Mouse (Mus musculus): ENCODE measurements around the gene Ptpre. TPM values are rescaled to one million over a fixed set of nuclear protein-coding genes. Genes with fewer than 3 reads are reported as not detected.
"Not testable (repeated sequence)": the region's sequence is repeated elsewhere in the genome, so short reads cannot be mapped to it uniquely, and the experiment has no call there.

Gene Ptpre
- total RNA-seq, 2 experiments from 2014 or later: 3.0 to 3.2 TPM

DNA sequence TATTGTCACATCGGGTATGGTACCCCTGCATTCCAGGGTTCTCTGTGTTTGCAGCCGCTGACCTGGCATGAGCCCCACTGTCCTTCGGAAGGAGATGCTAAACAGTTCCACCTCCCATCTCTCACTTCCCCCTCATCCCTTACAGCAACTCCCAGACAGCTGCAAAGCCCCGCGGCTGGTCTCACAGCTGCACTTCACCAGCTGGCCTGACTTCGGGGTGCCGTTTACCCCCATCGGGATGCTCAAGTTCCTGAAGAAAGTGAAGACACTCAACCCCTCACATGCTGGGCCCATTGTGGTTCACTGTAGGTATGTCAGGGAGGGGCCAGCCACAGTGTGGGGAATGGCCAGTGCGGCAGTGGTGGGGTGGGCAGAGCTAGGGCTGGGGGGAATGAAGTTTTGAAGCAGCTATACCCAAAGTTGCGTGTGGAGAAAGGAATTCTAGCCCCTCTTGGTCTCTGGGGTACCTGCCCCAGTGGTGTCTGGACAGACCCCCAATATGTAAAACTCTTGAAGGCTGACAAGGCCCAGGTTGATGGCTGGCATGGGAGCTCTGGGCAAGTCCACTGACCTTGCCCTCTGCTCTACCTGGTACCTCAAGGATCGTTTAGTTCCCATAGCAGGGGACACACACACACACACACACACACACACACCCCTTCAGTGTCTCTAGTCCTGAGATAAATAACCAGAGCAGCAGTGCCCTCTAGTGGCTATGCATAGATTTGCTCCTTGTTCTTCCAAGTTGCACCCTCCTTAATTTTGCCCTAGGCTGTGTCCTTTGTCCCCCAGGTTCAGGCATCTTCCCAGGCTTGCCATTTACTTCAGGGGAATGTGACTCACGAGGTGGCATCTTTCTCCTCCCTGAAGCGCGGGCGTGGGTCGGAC is 131.8 kb downstream of the Ptpre start:
- DNase-seq: peak; percentile 49 to 51
- intact Hi-C loops (cut with DNase I): loop anchor here (2.0 kb wide), 1 partner anchor 36 kb away; no protein-coding TSS in a partner anchor

DNA sequence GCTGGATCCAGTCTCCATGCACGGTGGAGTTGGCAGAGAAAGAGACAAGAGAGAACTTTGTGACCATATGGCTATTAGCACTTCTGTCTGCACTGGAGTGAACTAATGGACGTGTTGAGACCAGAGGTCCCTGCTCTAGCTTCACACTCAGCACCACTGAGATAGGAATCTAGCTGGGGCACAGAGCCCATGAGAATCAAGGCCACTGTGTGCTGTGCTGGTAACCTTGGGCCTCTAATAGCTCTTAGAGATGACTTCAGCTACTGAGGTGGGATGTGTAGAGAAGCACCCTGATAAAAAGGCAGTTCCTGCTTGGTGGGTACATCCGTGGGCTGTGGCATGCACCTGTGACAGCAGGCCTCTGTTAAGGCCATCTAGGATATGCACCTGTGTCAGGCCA is 136.3 kb downstream of the Ptpre start:
- DNase-seq: no peak
- intact Hi-C loops (cut with DNase I): no loop called here

DNA sequence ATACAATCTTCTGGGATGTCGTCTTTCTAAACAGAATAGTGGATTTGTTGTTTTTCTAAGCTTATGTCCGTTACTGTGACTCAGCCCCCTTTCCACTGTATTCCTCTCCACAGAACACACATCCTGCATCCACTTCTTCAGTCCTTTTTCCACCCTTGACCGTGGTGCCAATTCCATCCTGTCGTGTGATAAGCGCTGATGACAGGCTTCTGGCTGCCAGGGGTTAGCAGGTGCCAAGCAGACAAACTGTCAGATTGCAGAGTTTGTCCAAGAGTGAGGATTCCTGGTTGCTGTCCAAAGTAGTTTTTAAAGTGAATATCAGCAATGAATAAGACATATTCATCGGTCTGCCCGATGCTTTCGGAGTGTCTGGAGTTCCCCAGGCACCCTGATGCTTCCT is 139.4 kb downstream of the Ptpre start:
- peak; percentile 35 to 41 for DNase-seq
- intact Hi-C loops (cut with DNase I): no loop called here

DNA sequence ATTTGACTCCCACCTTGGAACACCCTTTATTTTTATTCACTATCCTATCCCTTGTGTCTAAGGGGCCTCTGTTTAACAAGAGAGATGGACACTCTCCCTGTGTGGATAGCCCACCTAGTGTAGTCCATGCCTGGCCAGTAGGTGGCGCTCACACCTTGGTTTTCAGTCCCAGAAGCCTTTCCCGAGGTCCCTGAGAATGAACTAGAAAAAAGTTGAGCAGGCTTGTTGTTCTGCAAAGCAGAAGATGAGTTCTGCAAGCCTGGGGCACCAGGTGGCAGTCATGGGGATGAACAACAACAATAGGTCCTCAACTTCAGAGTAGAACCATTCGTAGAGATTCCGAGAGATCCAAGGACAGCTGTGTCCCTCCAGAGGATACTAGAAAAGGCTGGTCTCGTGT is 143.1 kb downstream of the Ptpre start:
- DNase-seq: peak; percentile 44 to 67
- intact Hi-C loops (cut with DNase I): loop anchor here (5.0 kb wide), 1 partner anchor 57 kb away; no protein-coding TSS in a partner anchor

DNA sequence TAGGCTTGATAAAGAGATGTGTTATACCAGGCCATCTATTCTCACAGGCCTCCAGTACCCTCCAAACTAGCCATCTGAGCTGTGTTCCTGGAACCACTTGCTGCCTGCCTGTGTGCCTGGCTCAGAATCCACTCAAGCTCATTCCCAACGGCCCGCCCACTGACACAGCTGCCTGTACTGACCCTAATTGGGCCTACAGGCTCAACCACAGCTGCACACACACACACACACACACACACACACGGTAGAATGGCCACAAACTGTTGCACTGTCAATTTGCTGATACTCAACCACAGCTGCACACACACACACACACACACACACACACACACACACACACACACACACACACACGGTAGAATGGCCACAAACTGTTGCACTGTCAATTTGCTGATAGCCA is 146.8 kb downstream of the Ptpre start:
- not testable (repeated sequence) for DNase-seq
- intact Hi-C loops (cut with DNase I): loop anchor here (5.0 kb wide), 1 partner anchor 53 kb away; no protein-coding TSS in a partner anchor

DNA sequence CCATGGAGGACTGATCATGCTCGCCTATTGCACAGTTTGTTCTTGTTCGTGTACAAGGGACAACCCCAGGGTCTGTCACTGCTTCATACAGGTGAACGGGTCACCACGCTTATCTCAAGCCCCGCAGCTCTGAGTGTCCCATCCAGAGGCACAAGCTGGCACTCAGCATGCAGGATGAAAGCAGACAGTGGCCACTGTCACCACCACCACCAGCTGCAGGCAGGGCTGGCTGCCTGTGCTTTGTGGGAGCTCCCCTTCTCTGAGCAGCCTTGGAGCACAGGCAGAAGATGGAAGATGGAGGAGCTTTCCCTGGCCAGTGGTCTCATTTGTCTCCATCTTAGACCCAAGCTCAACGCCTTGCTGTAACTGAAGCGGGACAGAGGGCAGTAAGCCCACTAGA is 147.7 kb downstream of the Ptpre start:
- no peak for DNase-seq
- intact Hi-C loops (cut with DNase I): loop anchor here (5.0 kb wide), 1 partner anchor 52 kb away; no protein-coding TSS in a partner anchor

DNA sequence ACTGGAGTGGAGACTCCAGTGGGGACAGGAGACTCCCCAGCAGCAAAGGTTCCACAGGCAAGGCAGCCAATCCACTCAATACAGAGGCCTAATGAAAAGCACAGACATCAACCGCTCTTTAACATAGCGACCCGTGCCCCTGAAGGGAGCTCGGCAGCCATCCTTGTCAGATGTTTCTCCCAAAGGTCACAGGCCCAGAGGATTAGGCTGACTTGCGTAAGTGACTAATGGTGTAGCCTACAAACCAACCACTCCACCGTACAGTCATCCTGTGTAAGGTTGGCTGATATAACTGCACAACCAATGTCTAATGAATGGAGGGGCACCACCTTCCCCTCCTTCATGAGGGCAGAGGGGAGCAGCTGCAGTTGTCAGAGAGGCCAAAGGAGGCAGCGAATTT is 152.1 kb downstream of the Ptpre start:
- intact Hi-C loops (cut with DNase I): no loop called here
- no peak for DNase-seq

DNA sequence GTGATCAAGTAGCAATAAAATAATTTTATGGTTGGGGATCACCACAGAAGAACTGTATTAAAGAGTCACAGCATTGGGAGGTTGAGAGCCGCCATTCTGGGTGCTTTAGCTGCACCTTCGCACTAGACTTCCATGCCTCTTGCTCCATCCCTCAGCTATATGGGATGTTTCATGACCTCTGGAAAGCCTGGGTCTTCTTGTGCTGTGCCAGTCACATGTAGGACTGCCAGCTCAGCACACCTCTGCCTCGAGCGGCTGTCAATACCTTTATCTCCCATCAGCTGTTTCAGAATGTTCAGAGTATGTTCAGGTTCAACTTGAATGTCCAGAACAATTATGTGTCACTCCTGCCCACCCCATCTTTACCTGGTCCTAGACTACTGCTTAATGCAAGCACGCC is 154.7 kb downstream of the Ptpre start:
- intact Hi-C loops (cut with DNase I): no loop called here
- DNase-seq: no peak

DNA sequence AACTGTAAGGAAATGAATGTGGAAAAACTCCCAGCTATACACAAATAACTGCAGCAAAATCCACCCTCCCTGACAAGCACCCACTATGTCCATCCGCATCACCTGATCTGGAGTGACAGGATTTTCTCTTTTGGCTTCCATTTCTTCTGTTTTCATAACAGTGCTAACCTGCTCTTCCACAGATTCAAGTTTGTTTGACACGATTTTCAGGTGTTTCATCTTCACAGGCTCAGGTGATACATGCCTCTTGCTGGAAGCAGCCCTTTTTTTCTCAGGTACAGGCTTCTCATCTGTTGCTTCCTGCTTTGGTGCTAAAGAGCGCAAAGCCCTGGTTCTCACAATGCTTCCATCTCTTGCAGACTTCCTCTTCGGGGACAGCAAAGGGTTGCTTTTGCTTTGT is 156.8 kb downstream of the Ptpre start:
- intact Hi-C loops (cut with DNase I): no loop called here

DNA sequence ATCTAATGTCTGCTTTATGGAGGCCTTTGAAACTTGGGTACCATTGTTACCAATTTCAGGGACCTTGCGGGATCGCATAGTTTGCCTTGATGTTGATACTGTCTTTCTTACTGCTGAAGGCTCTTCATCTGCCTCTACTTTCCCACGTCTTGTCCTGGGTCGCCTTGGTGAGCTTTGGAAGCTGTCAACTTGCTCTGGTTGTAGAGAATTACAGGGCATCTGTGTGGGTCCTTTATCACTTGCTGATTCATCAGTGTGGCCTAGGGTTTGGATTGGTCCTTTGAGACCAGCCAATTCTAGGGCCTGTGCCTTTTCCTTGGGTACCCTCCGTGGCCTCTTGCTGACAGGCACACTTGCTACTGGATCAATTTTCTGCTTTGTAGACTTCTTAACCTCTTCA is 157.5 kb downstream of the Ptpre start:
- no peak for DNase-seq
- intact Hi-C loops (cut with DNase I): no loop called here

More for the DNA sequence above, 156.8 kb downstream of the Ptpre start:
- no peak for DNase-seq

DNA sequence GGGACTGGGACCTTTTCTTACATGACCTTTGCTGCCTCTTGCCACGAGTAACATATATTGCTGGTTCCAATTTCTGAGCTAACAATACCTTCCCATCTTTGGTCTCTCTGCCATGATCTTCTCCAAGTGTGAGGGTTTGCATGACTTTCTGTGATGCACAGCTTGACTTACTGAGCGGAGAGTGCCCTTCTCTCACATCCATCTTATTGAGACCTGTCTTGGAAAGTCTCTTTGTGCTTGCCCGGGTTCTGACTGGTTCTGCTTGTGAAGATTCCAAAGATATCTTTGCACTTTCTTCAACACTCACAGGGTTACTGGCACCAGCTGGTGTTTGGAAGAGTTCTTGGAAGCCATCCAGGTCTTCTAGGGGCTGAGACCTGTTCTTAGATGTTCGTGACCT is 158.8 kb downstream of the Ptpre start:
- DNase-seq: no peak
- intact Hi-C loops (cut with DNase I): no loop called here

DNA sequence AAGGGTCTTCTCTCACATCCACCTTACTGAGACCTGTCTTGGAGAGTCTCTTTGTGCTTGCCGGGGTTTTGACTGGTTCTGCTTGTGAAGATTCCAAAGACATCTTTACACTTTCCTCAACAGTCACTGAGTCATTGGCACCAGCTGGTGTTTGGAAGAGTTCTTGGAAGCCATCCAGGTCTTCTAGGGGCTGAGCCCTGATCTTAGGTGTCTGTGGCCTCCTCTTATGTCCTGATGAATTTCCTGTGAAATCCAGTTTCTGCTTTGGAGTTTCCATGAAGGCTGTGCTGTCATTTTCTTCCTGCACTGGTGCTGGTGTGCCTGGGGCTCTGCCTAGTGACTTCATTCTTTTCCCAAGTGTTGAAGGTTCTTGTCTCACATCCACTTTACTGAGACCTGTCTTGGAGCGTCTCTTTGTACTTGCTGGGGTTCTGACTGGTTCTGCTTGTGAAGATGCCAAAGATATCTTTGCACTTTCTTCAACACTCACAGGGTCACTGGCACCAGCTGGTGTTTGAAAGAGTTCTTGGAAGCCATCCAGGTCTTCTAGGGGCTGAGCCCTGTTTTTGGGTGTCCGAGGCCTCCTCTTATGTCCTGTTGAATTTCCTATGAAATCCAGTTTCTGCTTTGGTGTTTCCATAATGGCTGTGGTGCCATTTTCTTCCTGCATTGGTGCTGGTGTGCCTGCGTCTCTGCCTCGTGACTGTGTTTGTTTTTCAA is 159.9 kb downstream of the Ptpre start:
- DNase-seq; intact Hi-C loops (cut with DNase I): not testable (repeated sequence)

DNA sequence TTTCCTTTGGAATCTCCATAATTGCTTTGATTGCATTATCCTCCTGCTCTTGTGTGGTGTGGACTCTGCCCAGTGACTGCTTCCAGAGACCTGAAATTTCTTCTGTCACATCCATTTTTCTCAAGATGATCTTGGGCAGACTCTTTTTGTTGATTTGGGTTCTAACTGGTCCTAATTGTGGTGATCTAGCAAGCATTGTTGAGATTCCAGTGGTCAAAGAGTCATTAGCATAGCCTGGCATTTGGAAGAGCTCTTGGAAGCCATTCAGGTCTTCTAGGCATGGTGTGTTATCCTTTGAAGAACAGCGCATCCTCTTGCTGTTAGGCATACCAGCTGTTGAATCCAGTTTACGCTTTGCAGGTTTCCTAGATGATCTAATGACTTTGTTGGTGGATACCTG is 161.1 kb downstream of the Ptpre start:
- intact Hi-C loops (cut with DNase I): no loop called here
- DNase-seq: no peak

DNA sequence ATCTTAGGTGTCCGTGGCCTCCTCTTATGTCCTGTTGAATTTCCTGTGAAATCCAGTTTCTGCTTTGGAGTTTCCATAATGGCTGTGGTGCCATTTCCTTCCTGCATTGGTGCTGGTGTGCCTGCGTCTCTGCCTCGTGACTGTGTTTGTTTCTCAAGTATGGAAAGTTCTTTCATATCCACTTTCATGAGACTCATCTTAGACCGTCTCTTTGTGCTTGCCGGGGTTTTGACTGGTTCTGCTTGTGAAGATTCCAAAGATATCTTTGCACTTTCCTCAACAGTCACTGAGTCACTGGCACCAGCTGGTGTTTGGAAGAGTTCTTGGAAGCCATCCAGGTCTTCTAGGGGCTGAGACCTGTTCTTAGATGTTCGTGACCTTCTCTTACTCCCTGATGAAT is 162.1 kb downstream of the Ptpre start:
- intact Hi-C loops (cut with DNase I); DNase-seq: not testable (repeated sequence)

DNA sequence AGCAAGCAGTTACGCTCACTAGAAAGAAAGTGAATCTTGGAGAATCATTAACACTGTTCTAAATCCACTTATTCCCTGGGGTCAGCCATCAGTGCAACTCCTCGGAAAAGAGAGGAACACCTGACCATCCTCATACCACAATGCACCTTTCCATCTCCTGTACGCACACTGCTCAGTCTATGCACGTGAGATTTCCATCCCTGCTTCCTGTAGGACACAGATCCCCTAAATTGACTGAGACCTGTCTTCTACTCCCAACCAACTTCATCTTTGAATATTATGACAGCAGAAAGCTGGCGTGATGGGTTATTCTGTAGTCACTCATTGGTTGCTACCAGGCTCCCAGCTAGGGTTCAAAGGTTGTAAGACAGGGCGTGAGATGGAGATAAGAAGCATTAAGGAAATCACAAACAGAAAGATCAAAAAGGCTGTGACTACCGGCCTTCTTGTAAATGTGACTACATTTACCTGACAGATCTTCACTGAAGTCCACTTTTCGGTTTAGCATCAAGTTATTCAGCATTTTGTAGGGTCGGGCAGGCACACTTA is 166.4 kb downstream of the Ptpre start:
- DNase-seq: no peak
- intact Hi-C loops (cut with DNase I): no loop called here

DNA sequence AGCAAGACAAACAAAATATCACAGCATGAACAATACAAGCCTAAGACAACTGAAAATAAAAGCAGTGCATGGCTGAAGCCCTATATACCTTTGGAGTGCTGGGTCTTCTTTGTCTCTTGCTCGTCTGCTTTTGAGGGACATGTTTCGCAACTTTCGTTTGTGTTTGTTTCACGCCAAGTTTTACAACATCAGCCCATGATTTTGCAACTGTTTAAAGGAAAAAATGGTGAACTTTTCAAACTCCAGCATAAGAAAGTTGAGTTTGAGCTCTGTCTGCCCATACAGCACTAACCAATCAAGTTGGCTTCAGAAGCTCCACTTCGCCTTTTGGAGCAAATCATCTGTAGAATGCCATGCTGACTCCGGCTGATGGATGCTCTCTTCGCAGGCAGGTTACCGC is 167.0 kb downstream of the Ptpre start:
- intact Hi-C loops (cut with DNase I): no loop called here

DNA sequence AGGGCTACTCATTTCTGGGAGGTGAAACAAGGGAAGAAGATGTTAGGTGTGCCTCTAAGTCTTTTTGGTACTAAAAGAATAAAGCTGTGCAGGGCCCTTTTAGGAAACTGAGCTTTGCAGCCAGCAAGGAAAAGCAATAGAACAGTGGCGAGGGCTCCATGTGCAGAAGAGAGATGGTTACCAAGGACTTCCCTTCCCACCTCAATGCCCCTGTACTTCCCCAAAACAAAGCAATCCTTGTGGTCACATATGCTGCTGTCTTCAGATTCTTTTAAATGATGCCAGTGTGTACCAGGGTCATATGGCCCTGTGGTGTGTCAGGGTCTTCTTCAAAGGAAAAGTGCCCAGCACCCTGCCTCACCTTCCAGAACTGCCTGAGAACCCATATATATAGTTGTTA is 167.8 kb downstream of the Ptpre start:
- no peak for DNase-seq
- intact Hi-C loops (cut with DNase I): no loop called here

More for the DNA sequence above, 167.0 kb downstream of the Ptpre start:
- DNase-seq: no peak

DNA sequence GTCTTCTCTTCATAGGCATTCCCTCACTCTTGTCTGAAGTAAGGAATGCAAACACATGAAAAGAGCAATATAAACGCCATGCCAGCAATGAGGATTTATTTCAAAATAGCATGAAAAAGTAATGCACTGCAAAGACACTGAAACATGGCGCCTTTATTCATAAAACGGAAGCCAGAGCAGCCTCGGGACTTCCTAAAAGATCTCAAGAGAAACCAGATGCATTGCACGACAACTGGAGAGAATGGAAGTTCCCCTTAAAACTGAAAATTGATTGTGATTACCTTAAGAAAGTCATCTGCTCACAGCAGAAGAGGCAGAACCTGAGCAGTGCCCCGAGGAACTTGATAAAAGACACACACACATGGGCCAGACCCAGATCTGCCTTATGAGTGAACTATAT is 168.5 kb downstream of the Ptpre start:
- no peak for DNase-seq
- intact Hi-C loops (cut with DNase I): no loop called here

DNA sequence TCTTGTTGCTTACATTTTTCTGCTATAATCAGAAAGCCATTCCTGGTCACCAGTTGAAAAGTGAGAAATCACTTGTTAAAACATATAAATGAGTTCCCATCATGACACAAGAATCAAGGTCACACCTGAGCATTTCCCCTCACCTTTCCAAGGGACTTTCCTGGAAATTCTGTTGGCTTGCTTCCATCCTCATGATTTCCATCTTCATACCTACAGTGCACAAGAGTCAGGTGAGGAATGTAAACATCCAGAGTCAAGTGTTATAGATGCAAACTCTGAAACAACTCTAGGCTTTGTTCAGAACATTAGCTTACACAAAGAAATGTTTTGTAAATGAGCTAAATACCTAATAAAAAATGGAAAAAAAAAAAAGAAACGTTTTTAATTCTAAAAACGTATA is 173.4 kb downstream of the Ptpre start:
- intact Hi-C loops (cut with DNase I): no loop called here
- DNase-seq: no peak

DNA sequence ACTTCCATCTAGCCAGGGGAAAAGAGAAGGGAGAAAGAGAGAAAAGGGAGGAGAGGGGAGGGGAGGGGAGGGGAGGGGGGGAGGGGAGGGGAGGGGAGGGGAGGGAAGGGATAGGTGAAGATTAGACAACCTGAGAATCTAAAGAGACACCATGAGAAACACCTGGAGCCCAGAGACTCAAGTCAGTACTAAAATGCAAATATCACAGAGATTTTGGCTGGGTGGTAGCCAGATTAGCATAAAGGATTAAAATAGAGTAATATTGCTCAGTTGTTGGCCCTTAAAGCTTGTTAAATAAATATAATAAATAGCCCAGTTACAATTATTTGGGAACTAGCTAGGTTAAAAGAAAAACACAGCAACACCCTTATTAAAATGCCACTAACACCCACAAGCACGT is 175.3 kb downstream of the Ptpre start:
- no peak for DNase-seq
- intact Hi-C loops (cut with DNase I): no loop called here

DNA sequence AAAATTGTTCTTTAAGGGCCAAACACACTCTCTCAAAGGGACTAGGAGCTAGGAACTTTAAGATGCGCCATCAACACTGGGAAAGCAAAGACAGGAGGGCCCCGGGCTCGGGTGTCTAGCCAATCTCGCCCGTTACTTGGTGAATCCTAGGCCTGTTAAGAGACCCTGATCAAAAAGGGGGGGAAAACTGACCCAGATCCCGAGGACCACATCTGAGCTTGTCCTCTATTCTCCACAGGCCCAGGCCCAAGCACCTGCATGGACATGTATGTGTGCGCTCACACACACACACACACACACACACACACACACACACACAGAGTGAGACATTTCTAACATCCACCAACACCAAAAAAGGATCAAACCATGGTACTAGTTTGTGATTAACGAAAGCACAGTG is 176.0 kb downstream of the Ptpre start:
- DNase-seq: no peak
- intact Hi-C loops (cut with DNase I): no loop called here
